Mouse (Mus musculus): ENCODE measurements around the gene Insr. TPM values are rescaled to one million over a fixed set of nuclear protein-coding genes. Genes with fewer than 3 reads are reported as not detected.
A peak's percentile ranks its signal among the peaks of the same experiment; 100 is the strongest.

The Insr gene
- total RNA-seq, 2 experiments from 2014 or later, result 54.4 to 63.5 TPM

DNA sequence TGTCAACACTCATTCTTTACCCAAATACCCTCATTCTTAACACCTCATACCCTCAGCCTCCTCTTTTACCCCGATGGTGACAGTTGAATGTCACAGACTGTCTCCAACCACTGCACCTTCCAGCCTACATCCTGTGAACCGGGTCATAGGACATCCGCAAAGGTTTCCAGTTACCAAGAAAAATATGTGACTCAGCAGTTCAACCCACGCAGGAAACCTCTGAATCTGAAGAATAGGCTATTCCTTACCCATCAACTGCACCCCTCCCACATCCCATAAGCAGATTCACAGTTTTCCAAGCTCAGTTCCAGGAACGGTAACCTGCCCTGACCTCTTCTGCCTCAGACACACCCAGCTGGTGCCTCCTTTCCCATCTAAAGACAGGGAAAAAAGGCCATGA lies 19.9 kb upstream of the Insr start:
- DNase-seq, result no peak

DNA sequence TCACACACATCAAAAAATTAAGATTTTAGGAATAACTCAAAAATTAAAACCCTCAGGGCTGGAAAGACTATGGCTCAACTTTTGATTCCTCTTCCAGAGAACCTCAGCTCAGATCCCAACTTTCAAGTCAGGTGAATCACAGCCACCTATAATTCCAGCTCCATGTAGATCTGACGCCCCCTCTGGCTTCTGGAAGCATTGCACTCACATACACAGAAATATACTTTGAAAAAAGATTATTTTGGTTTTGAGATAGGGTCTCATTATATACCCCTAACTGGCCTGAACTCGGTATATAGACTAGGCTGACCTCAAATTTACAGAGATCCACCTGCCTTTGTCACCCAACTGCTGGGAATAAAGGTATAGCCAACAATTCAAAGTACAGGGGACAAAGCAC lies 6.4 kb upstream of the Insr start:
- intact Hi-C loops (cut with DNase I), result no loop called here
- no peak for DNase-seq
- no peak overlapping the region for H3K27ac ChIP-seq
- TF ChIP-seq CTCF (IDR thresholded peaks at IDR 0.05), result peak; percentile 24; the same call in 1 of the 2 replicates
- H3K4me3 ChIP-seq, result no peak overlapping the region

More for the DNA sequence above, 19.9 kb upstream of the Insr start:
- intact Hi-C loops (cut with DNase I), result no loop called here
- no peak overlapping the region for H3K27ac ChIP-seq
- no peak overlapping the region for H3K4me3 ChIP-seq
- TF ChIP-seq CTCF (IDR thresholded peaks at IDR 0.05), result no peak

DNA sequence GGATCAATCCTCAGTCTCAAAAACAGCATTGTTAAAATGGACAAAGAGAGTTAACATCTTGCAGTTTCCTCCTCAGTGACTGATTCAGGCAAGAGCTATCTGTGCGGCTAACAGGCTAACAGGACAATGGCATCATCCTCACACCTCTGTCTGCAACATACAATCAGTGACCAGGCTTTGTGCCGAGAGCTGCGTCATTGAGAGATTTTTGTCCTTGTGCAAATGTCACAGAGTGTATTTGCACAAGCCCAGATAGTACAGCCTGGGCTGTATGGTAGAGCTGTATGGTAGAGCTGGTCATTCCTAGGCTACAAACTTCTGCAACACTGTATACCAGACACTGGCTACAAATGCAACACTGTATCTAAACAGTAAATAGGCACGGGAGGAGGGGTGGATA lies 5.2 kb upstream of the Insr start:
- intact Hi-C loops (cut with DNase I), result no loop called here
- TF ChIP-seq CTCF (IDR thresholded peaks at IDR 0.05), result no peak
- DNase-seq, result no peak

DNA sequence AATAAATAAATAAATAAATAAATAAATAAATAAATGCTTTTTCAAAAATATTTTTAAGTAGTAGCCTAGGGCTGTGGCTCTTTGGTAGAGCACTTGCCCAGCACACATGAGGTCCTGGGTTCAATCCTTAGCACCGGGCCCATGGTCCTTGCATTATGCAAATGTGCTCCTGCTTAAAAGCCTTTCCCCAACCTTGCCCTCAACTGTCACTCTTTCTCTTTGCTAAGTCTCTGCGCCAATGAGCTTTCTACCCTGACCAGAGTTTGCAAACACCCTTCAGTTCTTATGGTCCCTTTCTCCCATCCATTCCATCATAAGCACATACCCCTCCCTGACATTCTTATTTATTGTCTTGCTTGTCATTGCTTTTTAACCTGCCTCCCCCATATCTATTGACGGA lies 1.9 kb upstream of the Insr start:
- no peak for TF ChIP-seq CTCF (IDR thresholded peaks at IDR 0.05)
- Histone ChIP-seq H3K27ac (no peak overlapping the region), H3K4me3 (no peak overlapping the region)
- intact Hi-C loops (cut with DNase I), result no loop called here
- DNase-seq, result no peak

More for the DNA sequence above, 5.2 kb upstream of the Insr start:
- Histone ChIP-seq H3K4me3 (no peak overlapping the region), H3K27ac (no peak overlapping the region)

DNA sequence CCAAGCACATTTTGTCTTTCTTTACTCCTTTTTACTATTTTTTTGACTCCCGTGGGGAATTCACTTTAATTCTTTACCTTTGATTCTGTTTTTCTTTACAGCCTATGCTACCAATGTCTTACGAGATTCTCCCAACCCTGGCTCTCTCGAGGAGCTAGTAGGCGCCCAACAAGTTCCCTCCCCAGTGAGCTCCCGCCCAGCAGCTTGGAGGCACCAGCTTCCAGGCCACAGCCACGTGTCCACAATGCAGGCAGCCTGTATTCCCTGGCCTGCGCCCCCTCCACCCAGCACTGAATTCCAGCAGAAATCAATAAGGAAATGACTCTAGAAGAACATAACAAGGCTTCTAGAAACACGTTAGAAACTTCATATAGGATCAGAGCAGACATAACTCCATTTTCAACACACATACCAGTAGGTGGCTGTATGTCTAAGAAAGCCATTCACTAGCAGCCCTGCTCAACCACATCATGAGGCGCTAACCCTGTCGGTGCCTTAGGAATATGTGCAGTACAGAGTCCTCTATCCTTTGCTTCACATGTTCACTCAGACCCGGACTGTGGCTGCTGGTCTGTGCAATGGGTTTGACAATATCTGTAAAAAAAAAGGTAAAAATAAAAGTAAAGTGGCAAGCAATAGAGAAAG lies 971 bp upstream of the Insr start:
- H3K27ac ChIP-seq, result peak overlapping the region; percentile 98; the same call in 1 of the 2 replicates
- DNase-seq, result peak; percentile 56

DNA sequence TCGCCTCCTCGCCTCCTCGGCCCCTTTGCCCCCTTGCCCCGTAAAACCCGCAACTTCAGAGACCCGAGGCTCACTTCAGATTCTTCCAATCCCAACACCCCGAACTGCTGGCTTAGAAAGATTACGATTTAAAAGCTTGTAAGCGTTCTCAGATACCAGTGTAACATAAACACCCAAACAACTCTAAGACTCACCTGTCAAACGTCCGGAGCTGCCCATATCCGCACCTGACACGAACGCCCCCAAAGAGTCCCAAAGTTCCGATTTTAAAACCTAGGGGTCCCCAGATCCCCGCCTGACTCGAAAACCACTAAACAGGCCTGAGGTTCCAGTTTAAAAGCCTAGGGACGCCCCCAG lies 282 bp upstream of the Insr start:
- no peak for TF ChIP-seq CTCF (IDR thresholded peaks at IDR 0.05)
- Histone ChIP-seq H3K4me3 (peak overlapping the region; percentile 89), H3K27ac (peak overlapping the region; percentile 98)
- intact Hi-C loops (cut with DNase I), result loop anchor here (1.0 to 5.0 kb wide), 2 partner anchors 42 to 58 kb away; no protein-coding TSS in a partner anchor
- no peak for DNase-seq

More for the DNA sequence above, 971 bp upstream of the Insr start:
- H3K4me3 ChIP-seq, result peak overlapping the region; percentile 89
- TF ChIP-seq CTCF (IDR thresholded peaks at IDR 0.05), result no peak
- intact Hi-C loops (cut with DNase I), result no loop called here

DNA sequence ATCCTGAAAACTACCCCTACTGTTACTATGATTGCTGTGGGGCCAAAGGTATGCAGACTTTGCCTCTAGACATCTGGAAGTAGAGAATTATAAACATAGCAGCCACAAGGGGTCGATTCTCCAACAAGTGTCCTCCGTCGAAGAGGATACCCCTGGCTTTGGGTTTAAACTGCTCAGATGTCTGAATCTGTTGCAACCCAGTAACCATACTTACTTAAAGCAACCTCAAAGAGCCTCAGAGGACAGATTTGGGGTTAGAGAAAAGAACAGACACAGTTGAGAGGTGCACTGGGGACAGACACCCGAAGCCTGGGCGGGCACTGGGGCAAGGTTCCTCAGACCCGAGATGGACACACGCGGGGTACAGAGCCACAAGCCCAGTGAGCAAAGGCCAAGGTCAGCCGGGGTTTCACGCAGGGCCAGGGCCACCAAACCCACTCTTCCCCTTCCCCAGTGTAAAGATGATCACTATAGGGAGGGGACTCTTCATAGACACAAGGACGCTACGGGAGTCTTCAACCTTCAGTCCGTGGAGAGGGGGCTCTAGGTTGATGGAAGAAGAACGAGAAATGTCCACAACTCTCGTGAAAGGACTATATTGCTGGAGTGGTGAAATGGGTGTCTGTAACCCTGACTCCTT lies 1.1 kb downstream of the Insr start:
- TF ChIP-seq CTCF (IDR thresholded peaks at IDR 0.05), result peak; percentile 29; the same call in 1 of the 2 replicates
- intact Hi-C loops (cut with DNase I), result loop anchor here (5.0 kb wide), 1 partner anchor 41 kb away; no protein-coding TSS in a partner anchor
- DNase-seq, result peak; percentile 44
- Histone ChIP-seq H3K4me3 (peak overlapping the region; percentile 89), H3K27ac (peak overlapping the region; percentile 98)

DNA sequence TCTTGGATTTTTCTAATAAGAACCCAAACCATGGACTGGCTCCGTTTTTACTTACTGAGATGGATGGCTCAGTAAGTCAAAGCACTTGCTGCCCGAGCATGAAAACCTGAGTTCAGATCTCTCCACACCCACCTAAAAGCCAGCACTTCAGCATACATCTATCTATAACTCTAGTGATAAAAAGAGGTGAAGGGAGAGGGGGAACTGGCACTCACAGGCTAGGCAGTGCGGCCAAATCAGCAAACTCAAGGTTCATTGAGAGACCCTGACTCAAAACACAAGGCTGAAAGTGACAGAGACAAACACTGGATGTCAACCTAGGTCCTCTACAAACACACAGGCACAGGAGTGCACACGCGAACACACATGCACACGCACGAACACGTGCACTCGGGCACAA lies 2.2 kb downstream of the Insr start:
- no peak for DNase-seq
- TF ChIP-seq CTCF (IDR thresholded peaks at IDR 0.05), result no peak
- peak overlapping the region; percentile 89 for H3K4me3 ChIP-seq
- peak overlapping the region; percentile 98; the same call in 1 of the 2 replicates for H3K27ac ChIP-seq
- intact Hi-C loops (cut with DNase I), result loop anchor here (5.0 kb wide), 1 partner anchor 40 kb away; no protein-coding TSS in a partner anchor

DNA sequence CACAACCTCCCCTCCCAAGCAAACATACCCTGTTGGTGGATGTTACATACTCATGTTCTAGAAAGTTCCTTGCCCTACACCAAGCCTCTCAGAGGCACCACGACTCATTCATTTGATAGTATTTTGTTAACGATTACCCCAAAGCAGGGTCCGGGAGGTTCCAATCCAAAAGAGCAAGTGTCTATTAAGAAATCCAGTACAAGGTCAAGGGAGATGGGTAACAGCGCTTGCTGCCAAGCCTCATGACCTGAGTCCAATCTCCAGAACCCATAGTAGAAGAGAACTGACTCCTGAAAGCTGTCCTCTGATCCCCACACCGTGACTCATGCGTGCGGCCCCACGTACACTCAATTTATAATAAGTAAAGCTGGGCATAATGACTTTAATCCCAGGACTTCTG lies 3.4 kb downstream of the Insr start:
- intact Hi-C loops (cut with DNase I), result loop anchor here (5.0 kb wide), 1 partner anchor 39 kb away; no protein-coding TSS in a partner anchor
- Histone ChIP-seq H3K4me3 (no peak overlapping the region; the same call in 1 of the 2 replicates), H3K27ac (0 out of 2 replicates have a peak overlapping the region, but pooled peaks have one; percentile 16)
- no peak for DNase-seq
- TF ChIP-seq CTCF (IDR thresholded peaks at IDR 0.05), result no peak

DNA sequence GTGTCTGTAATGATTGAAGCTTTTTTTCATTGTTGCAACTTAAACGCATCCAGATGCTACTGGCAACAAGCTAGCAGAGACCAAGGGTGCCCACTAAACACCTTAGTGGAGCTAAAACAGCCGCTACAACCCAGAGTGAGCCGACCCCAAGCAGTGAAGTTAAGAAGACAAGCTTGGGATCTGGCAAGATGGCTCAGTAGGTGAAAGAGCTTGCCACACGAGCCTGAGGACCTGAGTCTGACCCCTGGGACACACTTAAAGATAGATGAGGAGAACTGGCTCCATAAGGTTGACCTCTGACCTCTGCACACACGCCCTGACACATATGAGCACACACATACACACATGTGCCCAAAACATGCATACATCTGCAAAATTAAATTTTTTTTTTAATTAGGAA lies 4.2 kb downstream of the Insr start:
- no peak for DNase-seq
- H3K4me3 ChIP-seq, result no peak overlapping the region
- no peak overlapping the region for H3K27ac ChIP-seq
- intact Hi-C loops (cut with DNase I), result loop anchor here (5.0 kb wide), 1 partner anchor 38 kb away; no protein-coding TSS in a partner anchor
- TF ChIP-seq CTCF (IDR thresholded peaks at IDR 0.05), result no peak

DNA sequence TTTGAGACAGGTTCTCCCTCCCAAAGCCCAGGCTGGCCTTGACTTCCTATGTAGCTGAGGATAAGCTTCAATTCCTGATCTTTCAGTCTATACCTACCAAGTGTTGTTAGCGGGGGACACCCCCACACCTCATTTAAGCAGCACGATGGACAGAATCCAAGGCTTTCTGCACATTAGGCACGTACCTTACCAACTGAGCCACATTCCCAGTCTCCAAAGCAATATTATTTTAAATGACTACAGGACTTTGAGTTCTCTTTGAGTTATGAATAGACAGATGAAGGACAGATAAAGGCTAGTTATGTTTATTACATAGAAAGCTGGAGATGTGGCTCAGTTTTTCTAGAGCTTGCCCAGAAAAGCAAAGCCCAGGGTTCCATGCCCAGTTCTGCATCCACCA lies 5.6 kb downstream of the Insr start:
- intact Hi-C loops (cut with DNase I), result no loop called here
- no peak for DNase-seq
- Histone ChIP-seq H3K4me3 (no peak overlapping the region), H3K27ac (no peak overlapping the region)
- no peak for TF ChIP-seq CTCF (IDR thresholded peaks at IDR 0.05)

DNA sequence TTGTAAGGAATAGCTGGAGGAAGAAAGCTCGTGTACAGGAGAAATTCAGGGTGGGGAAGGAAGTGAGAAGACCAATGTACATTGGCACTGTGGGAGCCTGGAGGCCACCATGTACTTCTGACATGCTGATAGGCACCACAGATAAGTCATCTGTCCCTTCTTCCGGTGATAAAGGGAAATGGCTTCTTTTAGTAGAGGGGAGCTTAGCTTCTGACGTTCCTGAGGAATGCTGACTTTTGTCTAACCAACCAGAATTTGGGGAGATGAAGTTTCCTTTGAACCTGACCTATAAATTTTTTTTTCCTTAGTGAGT lies 12.0 kb downstream of the Insr start:
- intact Hi-C loops (cut with DNase I), result no loop called here
- TF ChIP-seq CTCF (IDR thresholded peaks at IDR 0.05), result no peak
- no peak for DNase-seq
- Histone ChIP-seq H3K27ac (no peak overlapping the region; the same call in 1 of the 2 replicates), H3K4me3 (no peak overlapping the region)

DNA sequence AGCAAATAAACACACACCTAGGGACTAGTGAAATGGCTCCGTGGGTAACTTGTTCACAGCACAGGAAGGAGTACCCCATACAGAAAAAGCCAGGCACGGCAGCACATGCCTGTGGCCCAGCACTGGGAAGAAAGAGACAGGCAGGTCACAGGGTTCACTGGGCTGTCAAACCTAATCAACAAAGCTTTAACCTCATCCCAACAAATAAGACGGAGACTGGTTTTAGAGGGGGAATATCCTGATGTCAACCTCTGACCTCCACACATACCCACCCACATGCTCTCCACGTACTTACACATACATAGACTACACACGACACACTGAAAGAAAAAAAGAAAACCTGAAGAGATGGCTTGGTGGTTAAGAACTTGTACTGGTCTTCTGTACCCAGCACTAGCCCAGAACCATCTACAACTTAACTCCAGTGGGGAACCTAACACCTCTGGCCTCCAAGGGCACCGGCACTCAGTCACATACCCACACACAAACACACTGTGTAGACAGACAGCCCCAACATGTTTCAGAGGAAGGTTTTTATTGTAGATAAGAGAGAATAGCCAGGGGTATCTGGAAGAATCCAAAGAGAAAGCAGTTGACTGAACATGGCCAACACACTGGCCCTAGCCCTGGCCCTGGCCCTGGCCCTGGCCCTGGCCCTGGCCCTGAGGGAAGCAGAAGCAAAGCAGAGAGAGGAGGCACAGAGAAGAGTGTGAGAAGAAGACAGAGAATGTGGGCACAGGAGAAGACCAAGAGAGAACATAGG lies 12.6 kb downstream of the Insr start:
- H3K27ac ChIP-seq, result no peak overlapping the region; the same call in 1 of the 2 replicates
- no peak overlapping the region for H3K4me3 ChIP-seq
- peak; percentile 51 for DNase-seq
- no peak for TF ChIP-seq CTCF (IDR thresholded peaks at IDR 0.05)
- intact Hi-C loops (cut with DNase I), result no loop called here

All from gastrocnemius, adult 2 months (tissue).